Mouse (Mus musculus) erythroblast, embryonic 14.5 days (primary cell): ENCODE data around the gene Emx1.

Experiments
- GATA1 ChIP-seq: IDR thresholded peaks from 2 replicates; pipeline ENCODE4 v1.6.1; 2012; ENCODE audit warnings: low read length, inconsistent platforms, mixed read lengths
- TAL1 ChIP-seq: IDR thresholded peaks from 3 replicates; pipeline ENCODE4 v1.6.1; 2012; ENCODE audit warnings: low read length, inconsistent platforms, mixed read lengths

DNA sequence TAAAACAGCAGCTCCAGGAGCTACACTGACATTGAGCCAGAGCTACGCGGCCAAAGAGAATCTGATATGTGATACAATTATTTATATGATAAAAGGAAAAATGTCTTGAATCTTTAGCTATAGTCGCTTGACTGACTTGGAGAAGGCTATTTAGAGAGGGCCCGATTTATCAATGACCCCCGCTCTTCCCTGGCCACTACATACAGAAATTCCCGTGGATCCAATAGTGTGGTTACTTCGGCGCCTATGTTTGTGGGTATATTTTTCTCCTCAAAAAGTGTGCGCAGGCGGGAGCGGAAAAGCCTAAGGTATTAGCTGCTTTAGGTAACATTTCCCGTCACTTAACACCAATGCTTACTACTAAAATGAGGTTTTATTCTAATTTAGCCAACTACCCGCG lies 2.1 kb downstream of the Emx1 start:
- TF ChIP-seq TAL1: no peak
- TF ChIP-seq GATA1: no peak
